Mouse (Mus musculus) liver, embryonic 15.5 days (tissue): Measurements from ENCODE around the gene Osgep. TPM values are rescaled to one million over a fixed set of nuclear protein-coding genes. Genes with fewer than 3 reads are reported as not detected.
"Not testable (repeated sequence)": the region's sequence is repeated elsewhere in the genome, so short reads cannot be mapped to it uniquely, and the experiment has no call there.

Experiments
- ATAC-seq: fragments of 200-750 bp; cut with Nextera tagmentation; 2 replicates; pipeline ENCODE4 v1.8.0; 2017; ENCODE audit warnings: moderate number of reproducible peaks, mild to moderate bottlenecking, moderate library complexity; ENCODE audit not compliant: insufficient read depth
- H3K27ac ChIP-seq: fragments of 300-500 bp; sonication (generic); replicated peaks from 2 replicates; pipeline ENCODE4 v1.5.1; 2015; ENCODE audit warnings: mild to moderate bottlenecking, inconsistent platforms
- H3K27me3 ChIP-seq: fragments of 300-500 bp; sonication (generic); 2 replicates; pipeline ENCODE4 v1.6.1; 2015; ENCODE audit warnings: mild to moderate bottlenecking, inconsistent platforms
- H3K36me3 ChIP-seq: fragments of 300-500 bp; sonication (generic); replicated peaks from 2 replicates; pipeline ENCODE4 v1.6.1; 2015; ENCODE audit warnings: moderate library complexity, mild to moderate bottlenecking, inconsistent platforms
- H3K4me1 ChIP-seq: fragments of 300-500 bp; sonication (generic); replicated peaks from 2 replicates; pipeline ENCODE4 v1.6.1; 2015; ENCODE audit warnings: inconsistent platforms
- H3K4me2 ChIP-seq: fragments of 300-500 bp; sonication (generic); 2 replicates; pipeline ENCODE4 v1.6.1; 2015; ENCODE audit warnings: moderate library complexity, mild to moderate bottlenecking, inconsistent platforms
- H3K4me3 ChIP-seq: fragments of 300-500 bp; sonication (generic); replicated peaks from 2 replicates; pipeline ENCODE4 v1.5.1; 2015; ENCODE audit warnings: mild to moderate bottlenecking, inconsistent platforms
- H3K9ac ChIP-seq: fragments of 300-500 bp; sonication (generic); 2 replicates; pipeline ENCODE4 v1.6.1; 2015; ENCODE audit warnings: moderate library complexity, mild to moderate bottlenecking, inconsistent platforms
- H3K9me3 ChIP-seq: fragments of 300-500 bp; sonication (generic); replicated peaks from 2 replicates; pipeline ENCODE4 v1.6.1; 2016; ENCODE audit warnings: inconsistent platforms
- WGBS: fragments of 180-500 bp; shearing (Covaris S2); methylation state at CpG from one replicate; pipeline ENCODE4 v1.1.7; 2015; ENCODE audit warnings: mixed read lengths; ENCODE audit not compliant: insufficient replicate concordance; 5-methylcytosine and 5-hydroxymethylcytosine counted together
- polyA plus RNA-seq: library from polyadenylated mRNA; unstranded; fragments of >200 nt; fragmentation: Nextera tagmentation; extraction: Ambion mirVana; gene quantifications from 2 replicates; pipeline ENCODE4 v1.2.1, GENCODE M21; 2015

The Osgep gene
- polyA plus RNA-seq, 1 experiment from 2014 or later = 57.7 TPM

GRCm38 (mm10) chr14:50930754-50931492 is 6.2 kb upstream of the Osgep start, which contains the start of the genes Pip4p1 and Pnp:
Pip4p1 (minus strand) TSS chr14:50930856.
Pnp (plus strand) TSS chr14:50931082.
- ATAC-seq = peak; percentile 97
- Histone ChIP-seq H3K9ac (peak within 1 kb of the TSS; percentile 93), H3K9me3 (no peaks in the 10 kb centered on the region), H3K27me3 (no peaks in the 10 kb centered on the region), H3K4me2 (peak within 1 kb of the TSS; percentile 85), H3K27ac (peak within 1 kb of the TSS; percentile 97), H3K4me1 (peaks cover 44% of the 10 kb centered on the region), H3K4me3 (peak within 1 kb of the TSS; percentile 89), H3K36me3 (peaks cover 38% of the 10 kb centered on the region)
- under 1% methylated on average over 68 of the region's 68 CpGs for WGBS

- H3K27me3 ChIP-seq = no peaks in the 10 kb centered on the region
- peak overlapping the region; percentile 85 for H3K4me2 ChIP-seq
- peaks cover 38% of the 10 kb centered on the region for H3K36me3 ChIP-seq
- H3K9ac ChIP-seq = peak overlapping the region; percentile 93
- under 1% methylated on average over 38 of the region's 38 CpGs for WGBS
- peaks cover 49% of the 10 kb centered on the region for H3K4me1 ChIP-seq
- peak overlapping the region; percentile 89 for H3K4me3 ChIP-seq
- no peaks in the 10 kb centered on the region for H3K9me3 ChIP-seq
- H3K27ac ChIP-seq = peak overlapping the region; percentile 97
- ATAC-seq = peak; percentile 66
Observed at GRCm38 (mm10) chr14:50930377-50930753, 5.7 kb upstream of the Osgep start.

GRCm38 (mm10) chr14:50929951-50930350 is 5.3 kb upstream of the Osgep start:
- H3K4me1 ChIP-seq = peaks cover 53% of the 10 kb centered on the region
- peak overlapping the region; percentile 97 for H3K27ac ChIP-seq
- peak overlapping the region; percentile 93 for H3K9ac ChIP-seq
- 7% methylated on average over 10 of the region's 10 CpGs for WGBS
- no peaks in the 10 kb centered on the region for H3K27me3 ChIP-seq
- no peak for ATAC-seq
- H3K9me3 ChIP-seq = no peaks in the 10 kb centered on the region
- H3K4me2 ChIP-seq = peak overlapping the region; percentile 85
- peak overlapping the region; percentile 89 for H3K4me3 ChIP-seq
- H3K36me3 ChIP-seq = peaks cover 38% of the 10 kb centered on the region

- no peak for ATAC-seq
- Histone ChIP-seq H3K4me2 (no peak overlapping the region), H3K27me3 (no peaks in the 10 kb centered on the region), H3K4me3 (no peak overlapping the region), H3K4me1 (peaks cover 60% of the 10 kb centered on the region), H3K9me3 (no peaks in the 10 kb centered on the region), H3K36me3 (peaks cover 38% of the 10 kb centered on the region), H3K9ac (no peak overlapping the region), H3K27ac (no peak overlapping the region)
- WGBS = 78% methylated on average over 3 of the region's 3 CpGs
Observed at GRCm38 (mm10) chr14:50927366-50927765, 2.7 kb upstream of the Osgep start.

GRCm38 (mm10) chr14:50925111-50925920 is 623 bp upstream of the Osgep start:
- H3K9me3 ChIP-seq = no peaks in the 10 kb centered on the region
- H3K27me3 ChIP-seq = no peaks in the 10 kb centered on the region
- WGBS = under 1% methylated on average over 38 of the region's 38 CpGs
- H3K27ac ChIP-seq = peak overlapping the region; percentile 89
- H3K36me3 ChIP-seq = peaks cover 43% of the 10 kb centered on the region
- peak overlapping the region; percentile 92 for H3K4me2 ChIP-seq
- peaks cover 50% of the 10 kb centered on the region for H3K4me1 ChIP-seq
- peak overlapping the region; percentile 67 for H3K9ac ChIP-seq
- H3K4me3 ChIP-seq = peak overlapping the region; percentile 71
- peak; percentile 58 for ATAC-seq

GRCm38 (mm10) chr14:50923437-50923836 is 1.3 kb downstream of the Osgep start:
- Histone ChIP-seq H3K9ac (peak overlapping the region; percentile 67; the same call in 1 of the 2 replicates), H3K4me3 (peak overlapping the region; percentile 71), H3K36me3 (peaks cover 35% of the 10 kb centered on the region), H3K4me1 (peaks cover 33% of the 10 kb centered on the region), H3K4me2 (peak overlapping the region; percentile 92)
- 68% methylated on average over 1 of the region's 1 CpGs for WGBS
- H3K9me3 ChIP-seq, H3K27me3 ChIP-seq, H3K27ac ChIP-seq, ATAC-seq: not testable (repeated sequence)

- 60% methylated on average over 3 of the region's 3 CpGs for WGBS
- Histone ChIP-seq H3K27ac (no peak overlapping the region), H3K4me2 (no peak overlapping the region), H3K9ac (no peak overlapping the region), H3K27me3 (no peaks in the 10 kb centered on the region), H3K9me3 (no peaks in the 10 kb centered on the region), H3K4me1 (no peaks in the 10 kb centered on the region), H3K4me3 (no peak overlapping the region), H3K36me3 (peaks cover 30% of the 10 kb centered on the region)
- no peak for ATAC-seq
Observed at GRCm38 (mm10) chr14:50911356-50911755, 13.3 kb downstream of the Osgep start.

- Histone ChIP-seq H3K27ac (no peak overlapping the region), H3K27me3 (no peaks in the 10 kb centered on the region), H3K36me3 (0 out of 2 replicates have a peak, but pooled peaks cover 3% of the 10 kb centered on the region), H3K4me2 (no peak overlapping the region), H3K4me3 (no peak overlapping the region), H3K9ac (no peak overlapping the region), H3K9me3 (no peaks in the 10 kb centered on the region), H3K4me1 (peaks cover 9% of the 10 kb centered on the region)
- no peak for ATAC-seq
- WGBS = 46% methylated on average over 4 of the region's 4 CpGs
Observed at GRCm38 (mm10) chr14:50908126-50908525, 16.6 kb downstream of the Osgep start.

GRCm38 (mm10) chr14:50905327-50905726 is 19.4 kb downstream of the Osgep start:
- not testable (repeated sequence) for H3K27ac ChIP-seq, ATAC-seq, H3K27me3 ChIP-seq, H3K4me2 ChIP-seq, H3K36me3 ChIP-seq, H3K4me3 ChIP-seq, H3K9me3 ChIP-seq, H3K9ac ChIP-seq, H3K4me1 ChIP-seq

GRCm38 (mm10) chr14:50904828-50905129 is 19.9 kb downstream of the Osgep start:
- H3K27ac ChIP-seq = no peak overlapping the region
- H3K4me1 ChIP-seq = peaks cover 9% of the 10 kb centered on the region
- H3K9me3 ChIP-seq = no peaks in the 10 kb centered on the region
- no peak overlapping the region for H3K9ac ChIP-seq
- no peaks in the 10 kb centered on the region for H3K36me3 ChIP-seq
- H3K4me3 ChIP-seq = no peak overlapping the region
- no peak overlapping the region for H3K4me2 ChIP-seq
- no peaks in the 10 kb centered on the region for H3K27me3 ChIP-seq
- no peak for ATAC-seq
- 79% methylated on average over 4 of the region's 4 CpGs for WGBS
